In genomic region chr17:24632813-24633449, GRCm38 (mm10) we compare ENCODE assay signal across 8 mouse cellular contexts. TPM values are rescaled to one million over a fixed set of nuclear protein-coding genes. Genes with fewer than 3 reads are reported as not detected.
DNase-seq lines count a peak whose midpoint lies in the region; ATAC-seq lines count a peak whose summit lies in the region.

No protein-coding gene starts in this region.

- peak overlapping the region; percentile 82 for H3K4me3 ChIP-seq in heart, embryonic 16.5 days (ENCODE audit: low read length)

- H3K9me3 ChIP-seq in heart, embryonic 16.5 days (replicated peaks; ENCODE audit: control insufficient read depth, low read length): no peaks in the 10 kb centered on the region

- 0 out of 2 replicates have a peak, but pooled peaks cover 3% of the 10 kb centered on the region for H3K27me3 ChIP-seq in heart, embryonic 16.5 days (ENCODE audit: control insufficient read depth, insufficient read depth, low read length)

- ATAC-seq in erythroid progenitor cell, adult 5-6 weeks (replicated peaks; ENCODE audit: low FRiP score, poor library complexity, severe bottlenecking): peak; percentile 64
- peak; percentile 64 for ATAC-seq in heart, embryonic 16.5 days (replicated peaks; ENCODE audit: extremely low read depth, insufficient read depth, low FRiP score)
- ATAC-seq in megakaryocyte progenitor cell, adult 5-6 weeks (replicated peaks; ENCODE audit: poor library complexity): 0 out of 2 replicates have a peak, but pooled peaks have one; percentile 27

- 5% methylated on average over 22 of the region's 22 CpGs for WGBS in heart, embryonic 16.5 days

- peak overlapping the region; percentile 94 for H3K27ac ChIP-seq in heart, embryonic 16.5 days (ENCODE audit: low read length)

- peak overlapping the region; percentile 89 for H3K9ac ChIP-seq in heart, embryonic 16.5 days (ENCODE audit: low read length)

- peak; percentile 39 to 55 for DNase-seq in urinary bladder, adult 18-20 months (ENCODE audit: low spot score in 2 of 2)
- no peak for DNase-seq in urinary bladder, adult 2 months (ENCODE audit: low spot score)
- peak; percentile 79 to 89 for DNase-seq in kidney, postnatal 25 days
- peak; percentile 60 to 76 for DNase-seq in urinary bladder, postnatal 4 days (ENCODE audit: low spot score in 2 of 2)
- DNase-seq in B cell, adult 2 months: no peak

- peak overlapping the region; percentile 87 for H3K4me2 ChIP-seq in heart, embryonic 16.5 days (ENCODE audit: low read depth, low read length)

- peaks cover 17% of the 10 kb centered on the region for H3K36me3 ChIP-seq in heart, embryonic 16.5 days (ENCODE audit: control insufficient read depth, insufficient read depth)

- peaks cover 29% of the 10 kb centered on the region for H3K4me1 ChIP-seq in heart, embryonic 16.5 days (ENCODE audit: control insufficient read depth, insufficient read depth, low read length)

RNA-seq across cellular contexts. Expression of gene Nthl1, which starts 0.5 kb away (rescaled TPM):
- polyA plus RNA-seq in urinary bladder, adult 2 months (2012; rRNA removed): 21.7 and 22.0 TPM in 2 replicates
- not detected in 2 replicates for total RNA-seq in erythroid progenitor cell, adult 5-6 weeks (2015; ENCODE audit: low replicate concordance)
- total RNA-seq in erythroid progenitor cell, adult 5-6 weeks (2017; ENCODE audit: low replicate concordance): 0.39 and 1.1 TPM in 2 replicates
- polyA plus RNA-seq in heart, embryonic 16.5 days (2015; fragmentation: Nextera tagmentation; extraction: Ambion mirVana): 11.2 and 12.7 TPM in 2 replicates
- 5.7 and 6.7 TPM in 2 replicates for total RNA-seq in megakaryocyte progenitor cell, adult 5-6 weeks (2015)
- 12.0 and 13.6 TPM in 2 replicates for total RNA-seq in megakaryocyte progenitor cell, adult 5-6 weeks (2017)

RNA-seq across cellular contexts. Expression of gene Tsc2, which starts 0.5 kb away (rescaled TPM):
- 95.3 and 112 TPM in 2 replicates for polyA plus RNA-seq in urinary bladder, adult 2 months (2012; rRNA removed)
- total RNA-seq in erythroid progenitor cell, adult 5-6 weeks (2015; ENCODE audit: low replicate concordance): 49.0 and 56.6 TPM in 2 replicates
- total RNA-seq in erythroid progenitor cell, adult 5-6 weeks (2017; ENCODE audit: low replicate concordance): 13.5 and 28.4 TPM in 2 replicates
- polyA plus RNA-seq in heart, embryonic 16.5 days (2015; fragmentation: Nextera tagmentation; extraction: Ambion mirVana): 48.1 and 53.3 TPM in 2 replicates
- total RNA-seq in megakaryocyte progenitor cell, adult 5-6 weeks (2015): 64.3 and 66.9 TPM in 2 replicates
- total RNA-seq in megakaryocyte progenitor cell, adult 5-6 weeks (2017): 52.1 and 54.1 TPM in 2 replicates

RNA-seq across cellular contexts. Expression of gene Slc9a3r2, which starts 17.2 kb away (rescaled TPM):
- polyA plus RNA-seq in urinary bladder, adult 2 months (2012; rRNA removed): 59.2 and 63.5 TPM in 2 replicates
- 0.84 TPM in 1 of 2 replicates, not detected in the other for total RNA-seq in erythroid progenitor cell, adult 5-6 weeks (2015; ENCODE audit: low replicate concordance)
- not detected in 2 replicates for total RNA-seq in erythroid progenitor cell, adult 5-6 weeks (2017; ENCODE audit: low replicate concordance)
- polyA plus RNA-seq in heart, embryonic 16.5 days (2015; fragmentation: Nextera tagmentation; extraction: Ambion mirVana): 50.8 and 63.9 TPM in 2 replicates
- total RNA-seq in megakaryocyte progenitor cell, adult 5-6 weeks (2015): 1.2 and 2.6 TPM in 2 replicates
- total RNA-seq in megakaryocyte progenitor cell, adult 5-6 weeks (2017): 1.4 and 1.6 TPM in 2 replicates

RNA-seq across cellular contexts. Expression of gene Npw, which starts 25.3 kb away (rescaled TPM):
- polyA plus RNA-seq in urinary bladder, adult 2 months (2012; rRNA removed): 0.62 and 0.80 TPM in 2 replicates
- total RNA-seq in erythroid progenitor cell, adult 5-6 weeks (2015; ENCODE audit: low replicate concordance): not detected in 2 replicates
- not detected in 2 replicates for total RNA-seq in erythroid progenitor cell, adult 5-6 weeks (2017; ENCODE audit: low replicate concordance)
- 0.62 TPM in 1 of 2 replicates, not detected in the other for polyA plus RNA-seq in heart, embryonic 16.5 days (2015; fragmentation: Nextera tagmentation; extraction: Ambion mirVana)
- not detected in 2 replicates for total RNA-seq in megakaryocyte progenitor cell, adult 5-6 weeks (2015)
- total RNA-seq in megakaryocyte progenitor cell, adult 5-6 weeks (2017): not detected in 2 replicates

RNA-seq across cellular contexts. Expression of gene Zfp598, which starts 36.6 kb away (rescaled TPM):
- polyA plus RNA-seq in urinary bladder, adult 2 months (2012; rRNA removed): 42.9 and 54.2 TPM in 2 replicates
- 13.4 and 18.4 TPM in 2 replicates for total RNA-seq in erythroid progenitor cell, adult 5-6 weeks (2015; ENCODE audit: low replicate concordance)
- 9.2 and 12.0 TPM in 2 replicates for total RNA-seq in erythroid progenitor cell, adult 5-6 weeks (2017; ENCODE audit: low replicate concordance)
- 11.9 and 17.0 TPM in 2 replicates for polyA plus RNA-seq in heart, embryonic 16.5 days (2015; fragmentation: Nextera tagmentation; extraction: Ambion mirVana)
- 25.0 and 29.1 TPM in 2 replicates for total RNA-seq in megakaryocyte progenitor cell, adult 5-6 weeks (2015)
- total RNA-seq in megakaryocyte progenitor cell, adult 5-6 weeks (2017): 21.3 and 22.6 TPM in 2 replicates

Comparison
In these comparisons a context has a peak if more than half of its experiments do, and no peak if none do; other contexts are left out.
1. DNase-seq: peak in urinary bladder, adult 18-20 months (2 of 2), kidney, postnatal 25 days (2 of 2) and urinary bladder, postnatal 4 days (2 of 2); none in urinary bladder, adult 2 months (single experiment) and B cell, adult 2 months (0 of 2).
2. Peak in every context shown above with its lines, with median percentiles within 50 percentile points of each other: ATAC-seq.